Mouse (Mus musculus) forebrain, embryonic 13.5 days (tissue): ENCODE measurements around the gene Gm10272. TPM values are rescaled to one million over a fixed set of nuclear protein-coding genes. Genes with fewer than 3 reads are reported as not detected.
"Not testable (repeated sequence)": the region's sequence is repeated elsewhere in the genome, so short reads cannot be mapped to it uniquely, and the experiment has no call there.

Experiments
- ATAC-seq: fragments of 200-750 bp; cut with Nextera tagmentation; 2 replicates; pipeline ENCODE4 v1.8.0; 2017
- H3K27ac ChIP-seq: fragments of 300-500 bp; sonication (generic); 2 replicates; pipeline ENCODE4 v1.5.1; 2015; ENCODE audit warnings: inconsistent platforms, mild to moderate bottlenecking, moderate library complexity
- H3K27me3 ChIP-seq: fragments of 300-500 bp; sonication (generic); 2 replicates; pipeline ENCODE4 v1.6.1; 2015; ENCODE audit warnings: mild to moderate bottlenecking, inconsistent platforms
- H3K36me3 ChIP-seq: fragments of 300-500 bp; sonication (generic); 2 replicates; pipeline ENCODE4 v1.6.1; 2015; ENCODE audit warnings: mild to moderate bottlenecking, inconsistent platforms; ENCODE audit not compliant: poor library complexity, severe bottlenecking
- H3K4me1 ChIP-seq: fragments of 300-500 bp; sonication (generic); 2 replicates; pipeline ENCODE4 v1.6.1; 2015; ENCODE audit warnings: inconsistent platforms
- H3K4me2 ChIP-seq: fragments of 300-500 bp; sonication (generic); 2 replicates; pipeline ENCODE4 v1.6.1; 2015; ENCODE audit warnings: inconsistent platforms, mild to moderate bottlenecking, moderate library complexity
- H3K4me3 ChIP-seq: fragments of 300-500 bp; sonication (generic); 2 replicates; pipeline ENCODE4 v1.5.1; 2015; ENCODE audit warnings: mild to moderate bottlenecking, inconsistent platforms
- H3K9ac ChIP-seq: fragments of 300-500 bp; sonication (generic); 2 replicates; pipeline ENCODE4 v1.6.1; 2015; ENCODE audit warnings: mild to moderate bottlenecking, inconsistent platforms
- H3K9me3 ChIP-seq: fragments of 300-500 bp; sonication (generic); replicated peaks from 2 replicates; pipeline ENCODE4 v1.6.1; 2016; ENCODE audit warnings: inconsistent platforms
- WGBS: fragments of 180-500 bp; shearing (Covaris S2); methylation state at CpG from one replicate; pipeline ENCODE4 v1.1.7; 2015; 5-methylcytosine and 5-hydroxymethylcytosine counted together
- polyA plus RNA-seq: library from polyadenylated mRNA; unstranded; fragments of >200 nt; fragmentation: Nextera tagmentation; extraction: Ambion mirVana; gene quantifications from 2 replicates; pipeline ENCODE4 v1.2.1, GENCODE M21; 2015

The Gm10272 gene
- polyA plus RNA-seq, 1 experiment from 2014 or later, result not detected

DNA sequence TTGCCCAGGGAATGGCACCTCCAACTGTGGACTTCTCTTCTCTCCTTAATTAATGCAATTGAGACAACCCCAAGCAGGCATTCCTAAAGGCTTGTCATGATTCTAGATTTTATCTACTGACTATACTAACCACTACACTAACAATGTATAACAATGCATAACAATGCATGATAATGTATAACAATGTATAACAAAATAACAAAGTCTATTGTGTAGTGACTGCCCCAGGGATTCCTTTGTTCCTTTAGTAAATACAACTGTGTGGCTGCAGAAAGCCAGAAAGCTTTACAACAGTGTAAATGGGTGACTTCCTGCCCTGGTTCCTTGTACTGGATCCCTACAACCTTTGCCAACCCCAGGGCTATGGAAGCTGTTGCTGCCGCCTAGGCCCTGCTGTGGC is 29.5 kb downstream of the Gm10272 start:
- Histone ChIP-seq H3K27ac (no peak overlapping the region), H3K36me3 (no peaks in the 10 kb centered on the region), H3K9me3 (no peaks in the 10 kb centered on the region; the same call in 1 of the 2 replicates), H3K27me3 (no peaks in the 10 kb centered on the region), H3K4me1 (no peaks in the 10 kb centered on the region), H3K4me2 (no peak overlapping the region), H3K9ac (no peak overlapping the region), H3K4me3 (no peak overlapping the region)
- 96% methylated on average over 1 of the region's 1 CpGs for WGBS
- no peak for ATAC-seq

DNA sequence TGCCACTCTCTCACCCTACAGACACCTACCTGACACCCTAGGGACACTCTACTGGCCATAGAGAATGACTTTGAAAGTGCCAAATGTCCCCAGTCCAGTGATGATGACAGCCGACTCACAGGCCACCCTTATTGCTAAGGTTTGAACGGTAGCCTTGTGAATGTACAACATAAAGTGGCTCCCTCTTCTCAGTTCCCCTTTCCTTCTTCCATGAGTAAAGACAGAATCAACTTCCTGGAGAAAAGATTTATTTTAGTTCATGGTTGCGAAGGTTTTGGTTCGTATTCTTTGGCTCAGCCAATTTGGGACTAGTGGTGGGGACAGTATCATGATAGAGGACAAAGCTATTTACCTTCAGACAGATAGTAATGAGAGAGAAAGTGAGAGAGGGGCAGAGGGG is 32.5 kb downstream of the Gm10272 start:
- H3K4me1 ChIP-seq, result no peaks in the 10 kb centered on the region
- no peak overlapping the region for H3K4me2 ChIP-seq
- H3K9ac ChIP-seq, result no peak overlapping the region
- no peak overlapping the region for H3K4me3 ChIP-seq
- H3K27ac ChIP-seq, result no peak overlapping the region
- no peaks in the 10 kb centered on the region for H3K36me3 ChIP-seq
- H3K27me3 ChIP-seq, result no peaks in the 10 kb centered on the region
- WGBS, result 97% methylated on average over 4 of the region's 4 CpGs
- H3K9me3 ChIP-seq, result no peaks in the 10 kb centered on the region; the same call in 1 of the 2 replicates
- no peak for ATAC-seq

DNA sequence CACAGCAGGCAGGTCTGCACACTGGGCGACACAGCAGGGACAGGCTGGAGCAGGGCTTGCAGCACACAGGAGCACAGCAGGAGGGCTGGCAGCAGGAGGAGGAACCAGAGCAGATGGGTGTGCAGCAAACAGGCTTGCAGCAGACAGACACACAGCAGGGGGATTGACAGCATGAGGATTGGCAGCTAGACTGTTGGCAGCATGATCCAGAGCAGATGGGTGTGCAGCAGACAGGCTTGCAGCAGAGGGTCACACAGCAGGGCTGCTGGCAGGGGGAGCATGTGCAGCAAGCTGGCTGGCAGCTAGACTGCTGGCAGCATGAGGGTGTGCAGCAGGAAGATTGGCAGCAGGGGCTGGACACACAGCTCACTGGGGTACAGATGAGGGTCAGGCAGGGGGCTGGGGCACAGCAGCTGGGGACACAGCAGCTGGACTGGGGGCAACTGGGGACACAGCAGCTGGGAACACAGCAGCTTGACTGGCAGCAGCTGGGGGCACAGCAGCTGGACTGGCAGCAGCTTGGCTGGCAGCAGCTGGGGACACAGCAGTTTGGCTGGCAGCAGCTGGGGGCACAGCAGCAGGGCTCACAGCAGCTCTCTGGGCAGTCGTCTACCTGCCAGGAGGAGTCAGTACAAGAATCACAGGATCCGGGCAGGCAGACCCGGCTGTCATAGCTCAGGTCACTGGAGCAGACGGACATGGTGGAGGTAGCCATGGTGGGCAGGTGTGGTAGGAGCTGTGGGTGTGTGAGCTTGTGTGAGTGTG is 35.7 kb downstream of the Gm10272 start, which contains the start of gene Gm18596:
Gm18596 (minus strand) TSS at position 715 of the 765 bp plus-strand sequence.
- not testable (repeated sequence) for H3K4me1 ChIP-seq, H3K4me3 ChIP-seq, H3K9ac ChIP-seq, H3K36me3 ChIP-seq, H3K4me2 ChIP-seq, ATAC-seq, H3K27me3 ChIP-seq, H3K9me3 ChIP-seq
- 42% methylated on average over 5 of the region's 5 CpGs for WGBS
- H3K27ac ChIP-seq, result peak within 1 kb of the TSS; percentile 19; the same call in 1 of the 2 replicates

DNA sequence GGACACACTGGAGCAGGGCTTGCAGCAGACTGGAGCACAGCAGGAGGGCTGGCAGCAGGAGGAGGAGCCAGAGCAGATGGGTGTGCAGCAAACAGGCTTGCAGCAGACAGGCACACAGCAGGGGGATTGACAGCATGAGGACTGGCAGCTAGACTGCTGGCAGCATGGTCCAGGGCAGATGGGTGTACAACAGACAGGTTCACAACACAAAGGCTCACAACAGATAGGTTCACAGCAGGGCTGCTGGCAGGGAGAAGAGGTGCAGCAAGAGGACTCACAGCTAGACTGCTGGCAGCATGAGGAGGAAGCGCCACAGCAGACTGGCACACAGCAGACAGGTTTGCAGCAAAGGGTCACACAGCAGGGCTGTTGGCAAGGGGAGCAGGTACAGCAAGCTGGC is 44.3 kb downstream of the Gm10272 start:
- H3K9me3 ChIP-seq, H3K36me3 ChIP-seq, H3K27ac ChIP-seq, H3K4me2 ChIP-seq, ATAC-seq, H3K4me1 ChIP-seq, H3K9ac ChIP-seq, H3K27me3 ChIP-seq, H3K4me3 ChIP-seq: not testable (repeated sequence)
- WGBS, result 88% methylated on average over 1 of the region's 1 CpGs

DNA sequence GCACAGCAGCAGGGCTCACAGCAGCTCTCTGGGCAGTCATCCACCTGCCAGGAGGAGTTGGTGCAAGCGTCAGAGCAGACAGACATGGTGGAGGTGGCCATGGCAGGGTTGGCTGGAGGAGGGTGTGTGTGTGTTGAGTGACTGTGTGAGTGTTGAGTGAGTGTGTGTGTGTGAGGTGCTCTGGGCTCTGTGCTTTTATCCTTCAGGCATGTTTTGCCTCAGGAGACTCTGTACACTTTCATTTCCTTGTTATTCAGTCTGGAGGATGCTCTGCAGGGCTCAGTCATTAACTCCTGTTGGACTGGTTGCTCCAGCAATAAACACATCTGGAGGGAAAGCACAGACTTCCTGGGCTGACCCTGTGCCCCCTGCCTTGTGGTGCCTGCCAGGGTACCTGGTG is 44.8 kb downstream of the Gm10272 start, which contains the start of gene Gm9736:
Gm9736 (minus strand) TSS at position 101 of the 400 bp plus-strand sequence.
- not testable (repeated sequence) for H3K9ac ChIP-seq, H3K4me1 ChIP-seq, H3K27ac ChIP-seq, ATAC-seq, H3K4me2 ChIP-seq, H3K36me3 ChIP-seq, H3K27me3 ChIP-seq, H3K4me3 ChIP-seq, H3K9me3 ChIP-seq
- WGBS, result 71% methylated on average over 1 of the region's 1 CpGs

DNA sequence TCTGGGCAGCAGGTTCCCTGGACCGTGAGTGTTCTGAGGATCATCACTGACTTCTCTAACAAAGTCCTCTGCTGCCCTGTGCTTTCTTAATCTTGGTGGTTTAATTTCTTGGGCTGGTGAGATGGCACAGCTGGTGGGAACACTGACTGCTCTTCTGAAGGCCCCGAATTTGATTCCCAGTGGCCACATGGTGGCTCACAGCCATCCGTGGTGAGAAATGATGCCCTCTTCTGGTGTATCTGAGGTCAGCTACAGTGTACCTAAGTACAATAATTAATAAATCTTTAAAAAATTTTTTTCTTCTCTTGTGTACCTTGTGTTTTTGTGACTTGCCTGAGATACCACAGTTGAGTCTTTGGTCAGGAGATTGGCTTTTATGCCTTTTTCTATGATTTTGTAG is 45.9 kb downstream of the Gm10272 start:
- not testable (repeated sequence) for H3K36me3 ChIP-seq, H3K4me3 ChIP-seq, H3K9me3 ChIP-seq, H3K27ac ChIP-seq, H3K9ac ChIP-seq, H3K27me3 ChIP-seq, H3K4me1 ChIP-seq, H3K4me2 ChIP-seq, ATAC-seq
- WGBS, result 69% methylated on average over 3 of the region's 3 CpGs

DNA sequence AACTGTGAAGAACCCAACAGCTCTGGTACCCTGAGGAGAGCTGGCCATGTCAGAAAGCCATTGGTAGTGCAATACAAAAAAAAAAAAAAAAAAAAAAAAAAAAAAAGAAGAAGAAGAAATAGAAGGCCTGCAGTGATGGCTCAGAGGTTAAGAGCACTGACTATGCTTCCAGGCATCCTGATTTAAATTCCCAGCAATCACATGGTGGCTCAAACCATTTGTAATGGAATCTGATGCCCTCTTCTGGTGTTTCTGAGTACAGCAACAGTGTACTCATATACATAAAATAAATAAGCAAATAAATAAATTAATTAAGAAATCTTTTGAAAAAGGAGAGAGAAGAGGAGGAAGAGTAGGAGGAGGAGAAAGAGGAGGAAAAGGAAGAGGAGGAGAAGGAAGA is 47.0 kb downstream of the Gm10272 start:
- no peak overlapping the region for H3K4me3 ChIP-seq
- no peak for ATAC-seq
- no peaks in the 10 kb centered on the region for H3K36me3 ChIP-seq
- no peaks in the 10 kb centered on the region for H3K27me3 ChIP-seq
- no peak overlapping the region for H3K27ac ChIP-seq
- no peaks in the 10 kb centered on the region for H3K9me3 ChIP-seq
- no peaks in the 10 kb centered on the region for H3K4me1 ChIP-seq
- H3K4me2 ChIP-seq, result no peak overlapping the region
- no peak overlapping the region for H3K9ac ChIP-seq

Other genes with a start within 250 kb of the Gm10272 start
- gene Fam207a, start 190.8 kb upstream of the Gm10272 start, polyA plus RNA-seq, result 37.5 and 38.7 TPM in 2 replicates
- 0.34 and 0.37 TPM in 2 replicates for gene Itgb2, start 176.4 kb upstream of the Gm10272 start, polyA plus RNA-seq
- gene Pttg1ip, start 124.9 kb upstream of the Gm10272 start, polyA plus RNA-seq, result 57.8 and 63.6 TPM in 2 replicates
- gene Sumo3, start 100.5 kb upstream of the Gm10272 start, polyA plus RNA-seq, result 329 and 347 TPM in 2 replicates
- gene Gm49325, start 100.4 kb upstream of the Gm10272 start, polyA plus RNA-seq, result 2.3 TPM in 1 of 2 replicates, not detected in the other
- gene Ube2g2, start 84.4 kb upstream of the Gm10272 start, polyA plus RNA-seq, result 103 and 115 TPM in 2 replicates
- 0.64 and 0.65 TPM in 2 replicates for gene Tspear, start 20.1 kb upstream of the Gm10272 start, polyA plus RNA-seq
- not detected in 2 replicates for gene Gm19402, start 15.9 kb upstream of the Gm10272 start, polyA plus RNA-seq
- gene Gm9508, start 9.4 kb upstream of the Gm10272 start, polyA plus RNA-seq, result not detected in 2 replicates
- gene Gm10024, start 4.8 kb downstream of the Gm10272 start, polyA plus RNA-seq, result not detected in 2 replicates
- gene Gm10142, start 9.2 kb downstream of the Gm10272 start, polyA plus RNA-seq, result not detected in 2 replicates
- gene Krtap12-1, start 14.0 kb downstream of the Gm10272 start, polyA plus RNA-seq, result not detected in 2 replicates
- gene Gm10100, start 19.9 kb downstream of the Gm10272 start, polyA plus RNA-seq, result not detected in 2 replicates
- not detected in 2 replicates for gene Gm18596, start 36.0 kb downstream of the Gm10272 start, polyA plus RNA-seq
- not detected in 2 replicates for gene Gm9736, start 44.7 kb downstream of the Gm10272 start, polyA plus RNA-seq
- gene Gm3233, start 53.1 kb downstream of the Gm10272 start, polyA plus RNA-seq, result not detected in 2 replicates
- not detected in 2 replicates for gene Gm3238, start 64.7 kb downstream of the Gm10272 start, polyA plus RNA-seq
- not detected in 2 replicates for gene Gm7138, start 70.3 kb downstream of the Gm10272 start, polyA plus RNA-seq
- gene Gm3250, start 75.9 kb downstream of the Gm10272 start, polyA plus RNA-seq, result not detected in 2 replicates
- gene Gm7137, start 81.6 kb downstream of the Gm10272 start, polyA plus RNA-seq, result not detected in 2 replicates
- gene Gm9639, start 88.5 kb downstream of the Gm10272 start, polyA plus RNA-seq, result not detected in 2 replicates
- not detected in 2 replicates for gene Gm19668, start 92.5 kb downstream of the Gm10272 start, polyA plus RNA-seq
- gene Gm9507, start 105.2 kb downstream of the Gm10272 start, polyA plus RNA-seq, result not detected in 2 replicates
- gene Gm2696, start 108.1 kb downstream of the Gm10272 start, polyA plus RNA-seq, result not detected in 2 replicates
- gene Krtap10-4, start 120.5 kb downstream of the Gm10272 start, polyA plus RNA-seq, result not detected in 2 replicates
- gene Krtap10-10, start 129.3 kb downstream of the Gm10272 start, polyA plus RNA-seq, result not detected in 2 replicates
- not detected in 2 replicates for gene Gm36176, start 140.2 kb downstream of the Gm10272 start, polyA plus RNA-seq
- not detected in 2 replicates for gene Gm10318, start 146.2 kb downstream of the Gm10272 start, polyA plus RNA-seq
- not detected in 2 replicates for gene Gm3285, start 155.3 kb downstream of the Gm10272 start, polyA plus RNA-seq
- gene Lrrc3, start 195.9 kb downstream of the Gm10272 start, polyA plus RNA-seq, result 4.7 and 6.8 TPM in 2 replicates